Mouse (Mus musculus): ENCODE measurements at regions not wholly inside any gene's neighbourhood (a gene's known extent, or its start where the extent isn't known, plus 50 kb on each side); places are given as distances from the start of the nearest gene placed in this dataset.

DNA sequence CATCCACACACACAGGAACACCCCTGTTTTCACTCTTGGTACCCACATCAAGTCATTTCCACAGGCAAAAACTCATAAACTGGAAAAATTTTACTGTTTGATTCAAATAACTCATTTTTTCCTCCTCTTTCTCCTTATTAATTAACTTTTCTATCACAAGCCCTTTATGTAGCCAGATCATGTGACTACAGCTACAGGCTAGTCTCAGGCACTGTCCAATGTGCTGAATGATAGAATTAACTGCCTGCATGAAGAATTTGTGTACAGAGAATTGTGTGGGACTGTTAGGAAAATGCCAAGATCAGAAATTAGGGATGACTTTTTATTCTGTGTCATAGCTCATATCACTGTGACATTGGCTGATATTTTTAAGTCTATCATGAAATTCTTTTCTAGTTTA lies 402.4 kb upstream of the Got2 start:
- Histone ChIP-seq H3K4me2 (ENCODE audit: low read depth, low read length) (no peak overlapping the region), H3K36me3 (ENCODE audit: insufficient read depth, low read length) (no peaks in the 10 kb centered on the region), H3K27me3 (ENCODE audit: insufficient read depth, low read length) (no peaks in the 10 kb centered on the region), H3K27ac (no peak overlapping the region), H3K9ac (replicated peaks; ENCODE audit: low read length) (no peak overlapping the region), H3K4me3 (ENCODE audit: low read length) (no peak overlapping the region), H3K9me3 (ENCODE audit: low read length) (no peaks in the 10 kb centered on the region), H3K4me1 (ENCODE audit: insufficient read depth, low read length) (no peaks in the 10 kb centered on the region)
- ATAC-seq (no peak), DNase-seq (ENCODE audit: low spot score) (no peak)
- no peak for TF ChIP-seq CTCF (IDR thresholded peaks at IDR 0.05; ENCODE audit: low read depth)

DNA sequence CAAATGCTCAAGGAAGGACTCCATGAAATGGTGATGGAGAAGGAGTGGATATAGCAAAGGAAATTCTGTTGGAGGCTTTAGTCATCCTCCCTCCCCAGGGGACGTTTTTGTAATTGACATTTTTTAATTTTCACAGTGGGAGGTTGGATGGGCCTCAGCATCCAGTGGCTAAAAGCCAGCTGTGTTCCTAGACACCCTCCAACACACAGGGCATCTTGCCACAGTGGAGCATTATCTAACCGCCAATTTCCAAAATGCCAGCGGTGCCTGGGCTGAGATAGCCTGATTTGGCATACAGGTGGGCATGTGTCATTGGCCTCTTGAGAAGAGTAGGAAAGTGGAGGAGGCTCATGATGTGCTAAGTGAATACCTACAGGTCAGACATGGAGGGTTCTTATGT lies 401.2 kb upstream of the Got2 start:
- ATAC-seq (no peak), DNase-seq (ENCODE audit: low spot score) (peak; percentile 9)
- no peak for TF ChIP-seq CTCF (IDR thresholded peaks at IDR 0.05; ENCODE audit: low read depth)
- Histone ChIP-seq H3K4me1 (ENCODE audit: insufficient read depth, low read length) (no peaks in the 10 kb centered on the region), H3K9me3 (ENCODE audit: low read length) (no peaks in the 10 kb centered on the region), H3K4me3 (ENCODE audit: low read length) (no peak overlapping the region), H3K9ac (replicated peaks; ENCODE audit: low read length) (no peak overlapping the region), H3K36me3 (ENCODE audit: insufficient read depth, low read length) (no peaks in the 10 kb centered on the region), H3K4me2 (ENCODE audit: low read depth, low read length) (no peak overlapping the region), H3K27me3 (ENCODE audit: insufficient read depth, low read length) (no peaks in the 10 kb centered on the region), H3K27ac (no peak overlapping the region)
- WGBS = 41% methylated on average over 3 of the region's 3 CpGs

DNA sequence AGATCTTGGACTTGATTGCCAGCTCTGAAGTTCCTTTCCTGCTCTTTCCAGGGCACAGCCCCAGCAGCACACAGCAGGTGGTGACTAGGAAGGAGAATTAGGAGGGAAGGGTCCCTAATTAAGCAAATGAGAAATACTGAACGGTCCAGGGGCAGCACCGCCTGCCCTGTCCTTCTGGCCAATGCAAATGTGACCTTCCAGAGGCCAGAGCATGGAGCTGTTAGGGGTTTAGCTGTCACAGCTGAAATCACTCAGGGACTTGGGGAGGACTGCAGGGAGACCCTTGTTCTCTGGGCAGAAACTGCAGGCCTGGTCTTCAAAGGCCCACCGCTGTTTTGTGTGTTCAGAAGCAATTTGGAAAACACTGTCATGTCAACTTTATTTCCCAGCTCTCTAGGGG lies 400.2 kb upstream of the Got2 start:
- Histone ChIP-seq H3K27me3 (ENCODE audit: insufficient read depth, low read length) (no peaks in the 10 kb centered on the region), H3K9ac (replicated peaks; ENCODE audit: low read length) (no peak overlapping the region), H3K36me3 (ENCODE audit: insufficient read depth, low read length) (no peaks in the 10 kb centered on the region), H3K4me1 (ENCODE audit: insufficient read depth, low read length) (no peaks in the 10 kb centered on the region), H3K9me3 (ENCODE audit: low read length) (no peaks in the 10 kb centered on the region), H3K4me2 (ENCODE audit: low read depth, low read length) (no peak overlapping the region), H3K4me3 (ENCODE audit: low read length) (no peak overlapping the region), H3K27ac (no peak overlapping the region)
- ATAC-seq = no peak
- TF ChIP-seq CTCF (IDR thresholded peaks at IDR 0.05; ENCODE audit: low read depth) = no peak
- no peak for DNase-seq (ENCODE audit: low spot score)
- 17% methylated on average over 3 of the region's 3 CpGs for WGBS

DNA sequence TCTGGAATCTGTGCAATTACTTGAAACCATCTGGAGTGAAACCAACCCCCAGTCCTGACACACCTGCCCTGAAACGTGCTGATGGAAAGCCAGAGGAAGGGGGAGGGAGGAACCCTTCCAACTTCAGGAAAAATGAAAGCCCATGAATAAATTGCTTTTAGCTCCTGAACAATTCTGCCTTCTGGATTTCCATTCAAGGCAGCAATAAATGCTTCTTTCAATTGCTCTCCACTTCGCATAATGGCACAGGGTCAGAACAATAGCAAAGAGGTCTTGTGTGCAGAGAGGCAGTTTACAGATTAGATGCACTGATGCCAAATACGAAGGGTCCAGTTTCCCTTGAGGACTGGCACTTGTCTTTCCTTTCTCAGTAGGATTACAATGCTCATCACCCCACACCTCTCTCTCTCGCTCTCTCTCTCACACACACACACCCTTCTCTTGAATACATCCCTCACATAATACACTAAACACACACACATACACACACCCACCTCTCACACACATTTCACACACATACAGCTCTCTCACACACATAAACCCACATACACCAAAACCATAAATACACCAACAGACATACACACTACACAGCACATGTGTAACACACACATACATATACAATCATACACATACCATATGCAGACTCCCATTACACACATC lies 389.3 kb upstream of the Got2 start:
- Histone ChIP-seq H3K4me3 (ENCODE audit: low read length) (no peak overlapping the region), H3K4me2 (ENCODE audit: low read depth, low read length) (no peak overlapping the region), H3K27me3 (ENCODE audit: insufficient read depth, low read length) (no peaks in the 10 kb centered on the region), H3K4me1 (ENCODE audit: insufficient read depth, low read length) (peaks cover 11% of the 10 kb centered on the region), H3K36me3 (ENCODE audit: insufficient read depth, low read length) (no peaks in the 10 kb centered on the region), H3K9me3 (ENCODE audit: low read length) (no peaks in the 10 kb centered on the region), H3K27ac (no peak overlapping the region), H3K9ac (replicated peaks; ENCODE audit: low read length) (no peak overlapping the region)
- ATAC-seq = no peak
- peak; percentile 23 for DNase-seq (ENCODE audit: low spot score)
- 26% methylated on average over 4 of the region's 4 CpGs for WGBS
- no peak for TF ChIP-seq CTCF (IDR thresholded peaks at IDR 0.05; ENCODE audit: low read depth)

DNA sequence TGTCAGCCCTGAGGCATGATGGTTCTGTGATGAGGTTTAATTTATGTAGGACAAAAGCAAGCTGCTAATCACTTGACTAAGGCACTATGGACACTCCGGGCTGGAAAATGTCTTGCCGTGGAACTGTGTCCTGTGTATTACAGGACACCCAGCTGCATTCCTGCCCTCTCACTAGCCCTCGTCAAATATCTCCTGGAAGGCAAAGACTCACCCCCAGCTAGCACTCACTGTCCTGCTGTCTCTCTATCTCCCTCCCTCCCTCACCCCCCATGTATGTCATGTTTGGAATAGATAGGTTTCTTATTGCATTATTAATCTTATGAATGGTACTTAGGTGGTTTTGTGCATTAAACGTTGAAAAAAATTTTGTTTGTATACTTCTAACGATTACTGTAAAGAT lies 388.7 kb upstream of the Got2 start:
- Histone ChIP-seq H3K4me3 (ENCODE audit: low read length) (no peak overlapping the region), H3K9ac (replicated peaks; ENCODE audit: low read length) (no peak overlapping the region), H3K9me3 (ENCODE audit: low read length) (no peaks in the 10 kb centered on the region), H3K36me3 (ENCODE audit: insufficient read depth, low read length) (no peaks in the 10 kb centered on the region), H3K27me3 (ENCODE audit: insufficient read depth, low read length) (no peaks in the 10 kb centered on the region), H3K4me2 (ENCODE audit: low read depth, low read length) (no peak overlapping the region), H3K4me1 (ENCODE audit: insufficient read depth, low read length) (peaks cover 11% of the 10 kb centered on the region), H3K27ac (no peak overlapping the region)
- ATAC-seq = no peak
- DNase-seq (ENCODE audit: low spot score) = peak; percentile 4
- TF ChIP-seq CTCF (IDR thresholded peaks at IDR 0.05; ENCODE audit: low read depth) = no peak
- 47% methylated on average over 5 of the region's 5 CpGs for whole genome bisulfite sequencing

DNA sequence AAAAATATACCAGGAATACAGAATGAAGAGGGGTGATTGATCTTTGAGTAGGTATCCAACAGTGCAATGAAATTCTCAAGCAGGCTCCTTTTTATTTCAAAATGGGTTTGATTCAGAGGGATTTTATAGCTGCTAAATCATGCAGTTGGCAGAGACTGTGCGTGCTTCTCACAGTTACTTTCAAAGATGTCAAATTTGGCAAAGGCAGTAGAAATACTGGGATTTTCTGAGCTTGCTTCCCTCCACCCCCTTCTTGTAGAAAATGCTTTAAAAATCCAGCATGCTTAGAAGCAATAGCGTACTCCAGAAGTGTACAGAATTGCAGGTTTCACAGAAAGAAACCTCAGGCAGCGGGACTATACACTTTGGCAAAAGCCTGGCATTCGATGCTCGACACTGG lies 367.9 kb upstream of the Got2 start:
- H3K9ac ChIP-seq (replicated peaks; ENCODE audit: low read length) = no peak overlapping the region
- no peaks in the 10 kb centered on the region for H3K9me3 ChIP-seq (ENCODE audit: low read length)
- no peaks in the 10 kb centered on the region for H3K27me3 ChIP-seq (ENCODE audit: insufficient read depth, low read length)
- peak overlapping the region; percentile 10; the same call in 1 of the 2 replicates for H3K4me2 ChIP-seq (ENCODE audit: low read depth, low read length)
- 0 out of 2 replicates have a peak, but pooled peaks cover 3% of the 10 kb centered on the region for H3K4me1 ChIP-seq (ENCODE audit: insufficient read depth, low read length)
- TF ChIP-seq CTCF (IDR thresholded peaks at IDR 0.05; ENCODE audit: low read depth) = no peak
- 60% methylated on average over 5 of the region's 5 CpGs for WGBS
- H3K36me3 ChIP-seq (ENCODE audit: insufficient read depth, low read length) = no peaks in the 10 kb centered on the region
- H3K4me3 ChIP-seq (ENCODE audit: low read length) = no peak overlapping the region
- H3K27ac ChIP-seq = peak overlapping the region; percentile 22; the same call in 1 of the 2 replicates
- ATAC-seq (no peak), DNase-seq (ENCODE audit: low spot score) (no peak)

DNA sequence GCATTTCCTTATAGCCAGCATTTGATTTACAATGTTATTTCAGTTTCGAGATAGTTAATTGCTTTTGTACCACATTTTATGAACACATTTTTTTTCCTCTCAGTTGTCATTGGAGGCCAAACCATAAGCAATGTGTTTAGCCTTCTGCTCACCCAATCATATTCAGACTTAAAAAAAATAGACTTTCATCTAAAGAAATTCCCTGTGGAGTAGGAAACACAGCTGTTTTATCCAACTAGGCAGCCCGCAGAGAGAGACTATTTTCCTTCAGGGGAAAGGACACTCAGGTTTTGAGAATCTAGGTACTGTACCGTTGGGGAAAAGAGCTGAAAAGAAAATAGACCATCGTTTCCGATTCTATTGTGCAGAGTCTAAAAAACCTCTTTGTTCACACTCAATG lies 367.5 kb upstream of the Got2 start:
- Histone ChIP-seq H3K4me2 (ENCODE audit: low read depth, low read length) (peak overlapping the region; percentile 10; the same call in 1 of the 2 replicates), H3K27ac (no peak overlapping the region)
- TF ChIP-seq CTCF (IDR thresholded peaks at IDR 0.05; ENCODE audit: low read depth) = no peak

More for the DNA sequence above, 367.5 kb upstream of the Got2 start:
- no peak overlapping the region for H3K4me3 ChIP-seq (ENCODE audit: low read length)
- DNase-seq (ENCODE audit: low spot score) (no peak), ATAC-seq (no peak)
- no peaks in the 10 kb centered on the region for H3K27me3 ChIP-seq (ENCODE audit: insufficient read depth, low read length)
- no peaks in the 10 kb centered on the region for H3K9me3 ChIP-seq (ENCODE audit: low read length)
- no peaks in the 10 kb centered on the region for H3K36me3 ChIP-seq (ENCODE audit: insufficient read depth, low read length)
- 27% methylated on average over 5 of the region's 5 CpGs for WGBS
- 0 out of 2 replicates have a peak, but pooled peaks cover 3% of the 10 kb centered on the region for H3K4me1 ChIP-seq (ENCODE audit: insufficient read depth, low read length)
- no peak overlapping the region for H3K9ac ChIP-seq (replicated peaks; ENCODE audit: low read length)
